ENCODE assay signal across 10 mouse cellular contexts in the genomic region with DNA sequence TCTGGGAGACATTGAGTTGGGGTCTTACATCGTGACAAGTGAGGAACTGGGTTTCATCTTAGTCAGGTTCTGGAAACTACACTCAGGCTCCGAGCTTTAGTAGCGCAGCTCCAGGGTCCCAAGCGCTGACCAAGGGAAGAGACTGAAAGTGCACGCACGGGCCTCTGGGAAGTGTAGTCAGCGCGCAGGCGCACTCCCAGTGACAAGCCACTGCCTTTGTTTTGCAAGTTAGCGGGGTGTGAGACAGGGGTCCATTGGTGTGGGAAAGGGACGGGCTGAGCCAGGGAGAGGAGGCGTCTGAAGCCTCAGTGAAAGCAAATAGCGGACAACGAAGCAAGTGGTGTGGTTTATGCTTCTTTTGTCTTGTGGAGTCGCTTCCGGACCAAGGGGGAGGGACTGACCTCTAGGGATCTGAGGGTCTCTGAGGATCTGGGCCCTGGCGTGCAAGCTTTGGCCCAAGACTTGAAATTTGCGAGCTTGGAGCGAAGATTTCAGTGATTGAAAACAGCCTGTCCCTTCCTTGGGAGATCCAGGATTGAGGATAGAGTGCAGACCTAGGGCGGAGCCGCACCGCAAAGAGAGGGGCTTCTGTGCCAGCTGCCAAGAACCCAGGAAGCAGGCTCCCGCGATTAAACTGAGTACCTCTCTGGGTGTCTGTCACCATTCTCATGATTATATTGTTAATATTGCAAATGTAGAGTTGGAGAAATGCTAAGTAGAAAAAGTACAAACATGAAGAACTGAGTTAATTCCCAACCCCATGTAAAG. TPM values are rescaled to one million over a fixed set of nuclear protein-coding genes. Genes with fewer than 3 reads are reported as not detected.
DNase-seq lines count a peak whose midpoint lies in the region; ATAC-seq and TF ChIP-seq lines count a peak whose summit lies in the region.
"Had no signal": no experiment of that assay in that cellular context is flagged by ENCODE, and none has a peak within 500 bp of the region (broad histone marks: within the 10 kb centered on the region; RNA-seq: fewer than 3 reads in every experiment).

No protein-coding gene starts in this region.

- H3K27me3 ChIP-seq in neural tube, embryonic 11.5 days (ENCODE audit: control insufficient read depth, insufficient read depth, low read length): no peaks in the 10 kb centered on the region
- no peaks in the 10 kb centered on the region for H3K27me3 ChIP-seq in limb, embryonic 14.5 days (ENCODE audit: control insufficient read depth, insufficient read depth, low read length)

- no peaks in the 10 kb centered on the region for H3K9me3 ChIP-seq in neural tube, embryonic 11.5 days (ENCODE audit: control insufficient read depth, low read length)
- no peaks in the 10 kb centered on the region for H3K9me3 ChIP-seq in limb, embryonic 14.5 days (ENCODE audit: control insufficient read depth, low read length)

- 71% methylated on average over 24 of the region's 24 CpGs for WGBS in neural tube, embryonic 11.5 days
- 72% methylated on average over 24 of the region's 24 CpGs for WGBS in limb, embryonic 14.5 days

- H3K4me1 ChIP-seq in neural tube, embryonic 11.5 days (ENCODE audit: control insufficient read depth, insufficient read depth, low read length): no peaks in the 10 kb centered on the region
- H3K4me1 ChIP-seq in limb, embryonic 14.5 days (ENCODE audit: control insufficient read depth, insufficient read depth, low read length): no peaks in the 10 kb centered on the region

- peak; percentile 3 to 4 for DNase-seq in cerebellum, postnatal 36 days
- DNase-seq in neural tube, embryonic 11.5 days (ENCODE audit: low spot score): peak; percentile 33
- DNase-seq in neural tube, embryonic 10.5 days (ENCODE audit: extremely low spot score, low spot score): no peak
- DNase-seq in limb, embryonic 14.5 days (ENCODE audit: low spot score): no peak
- peak; percentile 8 for DNase-seq in testis, postnatal 14 days (ENCODE audit: low spot score)
- DNase-seq in layer of hippocampus, postnatal 14 days (ENCODE audit: low spot score in 2 of 2): no peak
- DNase-seq: heart, postnatal 14 days had no signal

- H3K4me3 ChIP-seq in neural tube, embryonic 11.5 days (ENCODE audit: low read depth, low read length): no peak overlapping the region
- no peak overlapping the region for H3K4me3 ChIP-seq in limb, embryonic 14.5 days (replicated peaks; ENCODE audit: low read length)

- H3K27ac ChIP-seq in neural tube, embryonic 11.5 days (ENCODE audit: low read depth, low read length): no peak overlapping the region
- no peak overlapping the region for H3K27ac ChIP-seq in limb, embryonic 14.5 days (replicated peaks; ENCODE audit: low read depth, low read length)

- H3K9ac ChIP-seq in neural tube, embryonic 11.5 days (ENCODE audit: low read length): no peak overlapping the region
- H3K9ac ChIP-seq in limb, embryonic 14.5 days (ENCODE audit: low read depth, low read length, severe bottlenecking): no peak overlapping the region

- no peak for ATAC-seq in cerebellum, adult (ENCODE audit: insufficient number of reproducible peaks, low FRiP score, low TSS enrichment)
- ATAC-seq in neural tube, embryonic 11.5 days (ENCODE audit: insufficient read depth, low FRiP score, low TSS enrichment): no peak
- no peak for ATAC-seq in limb, embryonic 14.5 days (ENCODE audit: low FRiP score, low read depth)
- no peak for ATAC-seq in monocyte, adult 5-6 weeks (replicated peaks; ENCODE audit: insufficient number of reproducible peaks, low FRiP score, low TSS enrichment, poor library complexity, severe bottlenecking)

- TF ChIP-seq POLR2A in limb, embryonic 14.5 days (IDR thresholded peaks at IDR 0.05; ENCODE audit: borderline replicate concordance, extremely low read depth, insufficient read depth, insufficient read length): no peak

- H3K4me2 ChIP-seq in neural tube, embryonic 11.5 days (ENCODE audit: low read depth): peak overlapping the region; percentile 10; the same call in 1 of the 2 replicates
- 0 out of 2 replicates have a peak overlapping the region, but pooled peaks have one; percentile 1 for H3K4me2 ChIP-seq in limb, embryonic 14.5 days (replicated peaks; ENCODE audit: low read depth, low read length, severe bottlenecking)

- no peaks in the 10 kb centered on the region for H3K36me3 ChIP-seq in neural tube, embryonic 11.5 days (ENCODE audit: control insufficient read depth, insufficient read depth, low read length)
- no peaks in the 10 kb centered on the region for H3K36me3 ChIP-seq in limb, embryonic 14.5 days (ENCODE audit: control insufficient read depth, insufficient read depth, low read length)

RNA-seq across cellular contexts. Expression of gene Vmn2r56, which starts 14.8 kb away (rescaled TPM):
- 0.03 TPM in 1 of 2 replicates, not detected in the other for polyA plus RNA-seq in neural tube, embryonic 11.5 days (2014; fragmentation: Nextera tagmentation; extraction: Ambion mirVana)
- polyA plus RNA-seq in limb, embryonic 14.5 days (2012; rRNA removed): not detected in 2 replicates
- polyA plus RNA-seq in limb, embryonic 14.5 days (2014; fragmentation: Nextera tagmentation; extraction: Ambion mirVana): not detected in 2 replicates
- total RNA-seq in layer of hippocampus, postnatal 14 days (2021): not detected
- not detected in 3 replicates for total RNA-seq in monocyte, adult 5-6 weeks (2017)
- total RNA-seq: heart, postnatal 14 days had no signal
- polyA plus RNA-seq: liver, embryonic 16.5 days had no signal

RNA-seq across cellular contexts. Expression of gene Zscan18, which starts 53.8 kb away (rescaled TPM):
- polyA plus RNA-seq in neural tube, embryonic 11.5 days (2014; fragmentation: Nextera tagmentation; extraction: Ambion mirVana): 12.5 and 13.9 TPM in 2 replicates
- 11.9 and 12.1 TPM in 2 replicates for polyA plus RNA-seq in limb, embryonic 14.5 days (2012; rRNA removed)
- 11.0 and 13.0 TPM in 2 replicates for polyA plus RNA-seq in limb, embryonic 14.5 days (2014; fragmentation: Nextera tagmentation; extraction: Ambion mirVana)
- total RNA-seq in layer of hippocampus, postnatal 14 days (2021): 10 to 100 TPM; 16.8 to 21.9 TPM
- total RNA-seq in monocyte, adult 5-6 weeks (2017): 0.19 to 1.6 TPM (median 0.53 TPM) in 3 replicates

Comparison
In these comparisons a context has a peak if more than half of its experiments do, and no peak if none do; other contexts are left out.
1. DNase-seq: peak in cerebellum, postnatal 36 days (2 of 2), neural tube, embryonic 11.5 days (single experiment) and testis, postnatal 14 days (single experiment); none in neural tube, embryonic 10.5 days (single experiment), limb, embryonic 14.5 days (single experiment) and layer of hippocampus, postnatal 14 days (0 of 2).